Mouse (Mus musculus) R1 (cell line): ENCODE measurements at regions not wholly inside any gene's neighbourhood (a gene's known extent, or its start where the extent isn't known, plus 50 kb on each side); places are given as distances from the start of the nearest gene placed in this dataset.

Experiments
- DNase-seq: peaks from one replicate; pipeline ENCODE4 v3.0.0-alpha.2; 2018; ENCODE audit warnings: low read depth, low spot score

GRCm38 (mm10) chrX:58620403-58620802, 288.8 kb upstream of the 4930550L24Rik start:
- DNase-seq = peak; percentile 29
